Mouse (Mus musculus): ENCODE results near the gene Atp5f1.

- TF ChIP-seq CTCF (IDR thresholded peaks at IDR 0.05 in 2 of 3, conservative IDR thresholded peaks at IDR 0.05 in 1 of 3; ENCODE audit: control insufficient read depth in 1 of 3, insufficient read depth in 1 of 3, low read depth in 2 of 3, low read length in 3 of 3, poor library complexity in 1 of 3, severe bottlenecking in 1 of 3) (no peak), USF1 (IDR thresholded peaks at IDR 0.05; ENCODE audit: low read depth, low read length) (no peak), POLR2A (IDR thresholded peaks at IDR 0.05; ENCODE audit: control insufficient read depth in 1 of 2, insufficient read depth in 1 of 2, low read depth in 1 of 2, low read length in 2 of 2, poor library complexity in 1 of 2) (no peak), EP300 (IDR thresholded peaks at IDR 0.05; ENCODE audit: low read depth in 1 of 2, low read length in 2 of 2) (no peak), JUND (IDR thresholded peaks at IDR 0.05; ENCODE audit: low read depth, low read length) (no peak), USF2 (IDR thresholded peaks at IDR 0.05; ENCODE audit: borderline replicate concordance in 1 of 2, insufficient read depth in 1 of 2, low read depth in 1 of 2, low read length in 2 of 2) (no peak), ETS1 (IDR thresholded peaks at IDR 0.05; ENCODE audit: low read depth, low read length) (no peak), CHD2 (IDR thresholded peaks at IDR 0.05; ENCODE audit: low read length) (no peak)
Observed at GRCm38 (mm10) chr3:105927561-105928194, 32.2 kb downstream of the Atp5f1 start.

Data from MEL (cell line).